8 mouse cellular contexts compared by ENCODE assay signal in the genomic region with DNA sequence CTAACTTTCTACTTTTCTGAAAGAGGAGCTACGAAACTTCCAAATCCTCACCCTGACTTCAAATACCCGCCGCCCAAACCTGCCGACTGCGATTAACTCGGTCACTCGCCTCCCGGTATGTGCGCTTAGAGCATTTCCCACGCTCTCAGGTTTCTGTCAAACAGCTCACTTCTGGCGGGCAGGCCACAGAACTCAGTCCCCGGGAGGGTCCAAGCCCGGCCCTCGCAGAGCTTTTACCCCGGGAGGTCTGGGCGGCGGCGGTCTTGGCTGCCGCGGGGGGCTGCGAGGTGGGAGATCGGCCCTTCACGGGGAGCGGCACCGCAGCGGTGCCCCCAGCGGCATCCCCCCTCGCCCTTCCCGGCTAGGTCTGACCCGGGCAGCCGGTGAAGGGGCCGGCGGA. TPM values are rescaled to one million over a fixed set of nuclear protein-coding genes. Genes with fewer than 3 reads are reported as not detected.
DNase-seq lines count a peak whose midpoint lies in the region; ATAC-seq and TF ChIP-seq lines count a peak whose summit lies in the region.

No protein-coding gene starts in this region.

- H3K9me3 ChIP-seq in embryonic facial prominence, embryonic 13.5 days = no peaks in the 10 kb centered on the region
- no peaks in the 10 kb centered on the region for H3K9me3 ChIP-seq in intestine, embryonic 16.5 days (ENCODE audit: control insufficient read depth, low read length)
- H3K9me3 ChIP-seq in midbrain, embryonic 16.5 days (replicated peaks; ENCODE audit: control insufficient read depth, low read length, poor library complexity, severe bottlenecking) = no peaks in the 10 kb centered on the region

- peaks cover 48% of the 10 kb centered on the region for H3K36me3 ChIP-seq in embryonic facial prominence, embryonic 13.5 days
- peaks cover 10% of the 10 kb centered on the region for H3K36me3 ChIP-seq in intestine, embryonic 16.5 days (ENCODE audit: control insufficient read depth, insufficient read depth, low read length)
- H3K36me3 ChIP-seq in midbrain, embryonic 16.5 days (ENCODE audit: control insufficient read depth, insufficient read depth, low read length) = peaks cover 20% of the 10 kb centered on the region

- no peak for DNase-seq in gastrocnemius, adult 2 months
- DNase-seq in gastrocnemius, postnatal 10 days = no peak
- DNase-seq in CD4-positive helper T cell, adult 2 months (ENCODE audit: low read depth, low spot score) = peak; percentile 33
- no peak for DNase-seq in retina, embryonic 14.5 days (ENCODE audit: low spot score)

- WGBS in embryonic facial prominence, embryonic 13.5 days = 1% methylated on average over 33 of the region's 33 CpGs
- under 1% methylated on average over 31 of the region's 33 CpGs for WGBS in intestine, embryonic 16.5 days
- under 1% methylated on average over 30 of the region's 33 CpGs for WGBS in midbrain, embryonic 16.5 days

- H3K4me1 ChIP-seq in embryonic facial prominence, embryonic 13.5 days = peaks cover 17% of the 10 kb centered on the region
- peaks cover 19% of the 10 kb centered on the region for H3K4me1 ChIP-seq in intestine, embryonic 16.5 days (ENCODE audit: control insufficient read depth, insufficient read depth, low read length)
- H3K4me1 ChIP-seq in midbrain, embryonic 16.5 days (ENCODE audit: control insufficient read depth, insufficient read depth, low read length) = peaks cover 20% of the 10 kb centered on the region

- no peaks in the 10 kb centered on the region for H3K27me3 ChIP-seq in embryonic facial prominence, embryonic 13.5 days
- H3K27me3 ChIP-seq in intestine, embryonic 16.5 days (replicated peaks; ENCODE audit: control insufficient read depth, insufficient read depth, low read length) = no peaks in the 10 kb centered on the region
- H3K27me3 ChIP-seq in midbrain, embryonic 16.5 days (ENCODE audit: control insufficient read depth, insufficient read depth, low read depth, low read length) = no peaks in the 10 kb centered on the region

- H3K9ac ChIP-seq in embryonic facial prominence, embryonic 13.5 days = peak overlapping the region; percentile 98
- peak overlapping the region; percentile 98 for H3K9ac ChIP-seq in intestine, embryonic 16.5 days (ENCODE audit: low read depth, low read length)
- H3K9ac ChIP-seq in midbrain, embryonic 16.5 days (ENCODE audit: low read depth, low read length) = peak overlapping the region; percentile 95

- H3K27ac ChIP-seq in gastrocnemius, adult 2 months = peak overlapping the region; percentile 96
- peak overlapping the region; percentile 80 for H3K27ac ChIP-seq in embryonic facial prominence, embryonic 13.5 days
- H3K27ac ChIP-seq in intestine, embryonic 16.5 days (ENCODE audit: low read length) = peak overlapping the region; percentile 80
- peak overlapping the region; percentile 91 for H3K27ac ChIP-seq in midbrain, embryonic 16.5 days (ENCODE audit: low read length)

- peak overlapping the region; percentile 84 for H3K4me2 ChIP-seq in embryonic facial prominence, embryonic 13.5 days
- peak overlapping the region; percentile 74 for H3K4me2 ChIP-seq in intestine, embryonic 16.5 days (ENCODE audit: low read depth, low read length)
- H3K4me2 ChIP-seq in midbrain, embryonic 16.5 days (ENCODE audit: low read length) = peak overlapping the region; percentile 83

- intact Hi-C loops in gastrocnemius, adult 2 months (cut with DNase I) = loop anchor here (5.0 kb wide), 1 partner anchor 35 kb away; the partner anchor contains the start of gene Trmt61a

- TF ChIP-seq CTCF in gastrocnemius, adult 2 months (IDR thresholded peaks at IDR 0.05) = no peak

- ATAC-seq in embryonic facial prominence, embryonic 13.5 days (ENCODE audit: insufficient number of reproducible peaks, insufficient read depth, low FRiP score, low TSS enrichment, low read depth) = peak; percentile 35; the same call in 1 of the 2 replicates
- ATAC-seq in intestine, embryonic 16.5 days = peak; percentile 34; the same call in 1 of the 2 replicates
- ATAC-seq in midbrain, embryonic 16.5 days = no peak; the same call in 1 of the 2 replicates
- ATAC-seq in erythroid progenitor cell, adult 5-6 weeks (replicated peaks; ENCODE audit: low FRiP score, poor library complexity, severe bottlenecking) = no peak

- peak overlapping the region; percentile 85 for H3K4me3 ChIP-seq in gastrocnemius, adult 2 months
- H3K4me3 ChIP-seq in embryonic facial prominence, embryonic 13.5 days = peak overlapping the region; percentile 100
- peak overlapping the region; percentile 99 for H3K4me3 ChIP-seq in intestine, embryonic 16.5 days (ENCODE audit: low read length)
- peak overlapping the region; percentile 100 for H3K4me3 ChIP-seq in midbrain, embryonic 16.5 days (ENCODE audit: low read depth, low read length)

RNA-seq across cellular contexts. Expression of gene Bag5, which starts 0.6 kb away (rescaled TPM):
- 10 to 100 TPM; 14.7 to 19.2 TPM for total RNA-seq in gastrocnemius, adult 2 months (2021)
- total RNA-seq in gastrocnemius, postnatal 10 days (2021) = 10 to 100 TPM; 17.5 to 21.1 TPM
- 64.5 and 67.3 TPM in 2 replicates for polyA plus RNA-seq in embryonic facial prominence, embryonic 13.5 days (2015; fragmentation: Nextera tagmentation; extraction: Ambion mirVana)
- polyA plus RNA-seq in intestine, embryonic 16.5 days (2015; fragmentation: Nextera tagmentation; extraction: Ambion mirVana) = 43.0 and 46.2 TPM in 2 replicates
- polyA plus RNA-seq in midbrain, embryonic 16.5 days (2015; fragmentation: Nextera tagmentation; extraction: Ambion mirVana) = 70.4 and 71.8 TPM in 2 replicates
- total RNA-seq in erythroid progenitor cell, adult 5-6 weeks (2015; ENCODE audit: low replicate concordance) = 5.4 and 6.3 TPM in 2 replicates
- 1.2 and 8.1 TPM in 2 replicates for total RNA-seq in erythroid progenitor cell, adult 5-6 weeks (2017; ENCODE audit: low replicate concordance)

RNA-seq across cellular contexts. Expression of gene Apopt1, which starts 0.6 kb away (rescaled TPM):
- 10 to 100 TPM; 37.4 to 46.7 TPM for total RNA-seq in gastrocnemius, adult 2 months (2021)
- 10 to 100 TPM; 34.7 to 39.5 TPM for total RNA-seq in gastrocnemius, postnatal 10 days (2021)
- 57.1 and 66.0 TPM in 2 replicates for polyA plus RNA-seq in embryonic facial prominence, embryonic 13.5 days (2015; fragmentation: Nextera tagmentation; extraction: Ambion mirVana)
- 56.2 and 58.2 TPM in 2 replicates for polyA plus RNA-seq in intestine, embryonic 16.5 days (2015; fragmentation: Nextera tagmentation; extraction: Ambion mirVana)
- polyA plus RNA-seq in midbrain, embryonic 16.5 days (2015; fragmentation: Nextera tagmentation; extraction: Ambion mirVana) = 52.3 and 56.8 TPM in 2 replicates
- 8.4 and 22.7 TPM in 2 replicates for total RNA-seq in erythroid progenitor cell, adult 5-6 weeks (2015; ENCODE audit: low replicate concordance)
- 4.8 and 11.3 TPM in 2 replicates for total RNA-seq in erythroid progenitor cell, adult 5-6 weeks (2017; ENCODE audit: low replicate concordance)

RNA-seq across cellular contexts. Expression of gene Trmt61a, which starts 34.6 kb away (rescaled TPM):
- total RNA-seq in gastrocnemius, adult 2 months (2021) = 1 to 10 TPM; 3.1 to 3.8 TPM
- total RNA-seq in gastrocnemius, postnatal 10 days (2021) = 1 to 10 TPM; 3.8 to 5.4 TPM
- 12.5 and 13.7 TPM in 2 replicates for polyA plus RNA-seq in embryonic facial prominence, embryonic 13.5 days (2015; fragmentation: Nextera tagmentation; extraction: Ambion mirVana)
- polyA plus RNA-seq in intestine, embryonic 16.5 days (2015; fragmentation: Nextera tagmentation; extraction: Ambion mirVana) = 11.3 and 12.7 TPM in 2 replicates
- polyA plus RNA-seq in midbrain, embryonic 16.5 days (2015; fragmentation: Nextera tagmentation; extraction: Ambion mirVana) = 9.8 and 10.4 TPM in 2 replicates
- total RNA-seq in erythroid progenitor cell, adult 5-6 weeks (2015; ENCODE audit: low replicate concordance) = 1.8 and 2.1 TPM in 2 replicates
- total RNA-seq in erythroid progenitor cell, adult 5-6 weeks (2017; ENCODE audit: low replicate concordance) = 0.39 and 2.3 TPM in 2 replicates

RNA-seq across cellular contexts. Expression of gene Ckb, which starts 40.3 kb away (rescaled TPM):
- total RNA-seq in gastrocnemius, adult 2 months (2021) = 10 to 100 TPM in 1 of 2 experiments, 1 to 10 TPM in 1; 6.7 to 10.8 TPM
- 10 to 100 TPM; 37.7 to 68.3 TPM for total RNA-seq in gastrocnemius, postnatal 10 days (2021)
- 118 and 135 TPM in 2 replicates for polyA plus RNA-seq in embryonic facial prominence, embryonic 13.5 days (2015; fragmentation: Nextera tagmentation; extraction: Ambion mirVana)
- polyA plus RNA-seq in intestine, embryonic 16.5 days (2015; fragmentation: Nextera tagmentation; extraction: Ambion mirVana) = 927 and 953 TPM in 2 replicates
- polyA plus RNA-seq in midbrain, embryonic 16.5 days (2015; fragmentation: Nextera tagmentation; extraction: Ambion mirVana) = 1,397 and 1,482 TPM in 2 replicates
- total RNA-seq in erythroid progenitor cell, adult 5-6 weeks (2015; ENCODE audit: low replicate concordance) = 2.5 and 9.4 TPM in 2 replicates
- 5.2 and 10.0 TPM in 2 replicates for total RNA-seq in erythroid progenitor cell, adult 5-6 weeks (2017; ENCODE audit: low replicate concordance)

RNA-seq across cellular contexts. Expression of gene Klc1, which starts 46.2 kb away (rescaled TPM):
- total RNA-seq in gastrocnemius, adult 2 months (2021) = 10 to 100 TPM; 61.5 to 75.9 TPM
- 10 to 100 TPM; 81.0 to 96.2 TPM for total RNA-seq in gastrocnemius, postnatal 10 days (2021)
- 113 and 122 TPM in 2 replicates for polyA plus RNA-seq in embryonic facial prominence, embryonic 13.5 days (2015; fragmentation: Nextera tagmentation; extraction: Ambion mirVana)
- polyA plus RNA-seq in intestine, embryonic 16.5 days (2015; fragmentation: Nextera tagmentation; extraction: Ambion mirVana) = 75.7 and 83.4 TPM in 2 replicates
- 665 and 671 TPM in 2 replicates for polyA plus RNA-seq in midbrain, embryonic 16.5 days (2015; fragmentation: Nextera tagmentation; extraction: Ambion mirVana)
- total RNA-seq in erythroid progenitor cell, adult 5-6 weeks (2015; ENCODE audit: low replicate concordance) = 18.0 and 31.7 TPM in 2 replicates
- 38.2 and 63.6 TPM in 2 replicates for total RNA-seq in erythroid progenitor cell, adult 5-6 weeks (2017; ENCODE audit: low replicate concordance)

Comparison
In these comparisons a context has a peak if more than half of its experiments do, and no peak if none do; other contexts are left out.
1. ATAC-seq: peak in embryonic facial prominence, embryonic 13.5 days (single experiment) and intestine, embryonic 16.5 days (single experiment); none in midbrain, embryonic 16.5 days (single experiment) and erythroid progenitor cell, adult 5-6 weeks (single experiment).
2. Peak in every context shown above with its lines, with median percentiles within 50 percentile points of each other: H3K27ac ChIP-seq, H3K4me3 ChIP-seq, H3K4me2 ChIP-seq and H3K9ac ChIP-seq.